Mouse (Mus musculus) midbrain, embryonic 11.5 days (tissue): ENCODE measurements at regions not wholly inside any gene's neighbourhood (a gene's known extent, or its start where the extent isn't known, plus 50 kb on each side); places are given as distances from the start of the nearest gene placed in this dataset.

Source experiments
- ATAC-seq: fragments of 200-750 bp; cut with Nextera tagmentation; 2 replicates; pipeline ENCODE4 v1.8.0; 2017; ENCODE audit warnings: moderate TSS enrichment, moderate library complexity; ENCODE audit not compliant: low FRiP score
- DNase-seq: peaks from one replicate; pipeline ENCODE4 v3.0.0; 2015; ENCODE audit warnings: low spot score; ENCODE audit errors: missing footprints
- H3K27ac ChIP-seq: fragments of 300-500 bp; sonication (generic); 2 replicates; pipeline ENCODE4 v1.5.1; 2014; ENCODE audit warnings: low read depth, low read length
- H3K27me3 ChIP-seq: fragments of 300-500 bp; sonication (generic); 2 replicates; pipeline ENCODE4 v1.6.1; 2014; ENCODE audit warnings: mild to moderate bottlenecking, low read length, moderate library complexity, mixed read lengths; ENCODE audit not compliant: control insufficient read depth, insufficient read depth
- H3K36me3 ChIP-seq: fragments of 300-500 bp; sonication (generic); 2 replicates; pipeline ENCODE4 v1.6.1; 2014; ENCODE audit warnings: mild to moderate bottlenecking, low read length, moderate library complexity, mixed read lengths; ENCODE audit not compliant: control insufficient read depth, insufficient read depth
- H3K4me1 ChIP-seq: fragments of 300-500 bp; sonication (generic); 2 replicates; pipeline ENCODE4 v1.6.1; 2014; ENCODE audit warnings: low read length; ENCODE audit not compliant: control insufficient read depth, insufficient read depth
- H3K4me2 ChIP-seq: fragments of 300-500 bp; sonication (generic); 2 replicates; pipeline ENCODE4 v1.6.1; 2014; ENCODE audit warnings: mild to moderate bottlenecking, moderate library complexity
- H3K4me3 ChIP-seq: fragments of 300-500 bp; sonication (generic); 2 replicates; pipeline ENCODE4 v1.5.1; 2014; ENCODE audit warnings: low read depth, low read length
- H3K9ac ChIP-seq: fragments of 300-500 bp; sonication (generic); 2 replicates; pipeline ENCODE4 v1.6.1; 2014; ENCODE audit warnings: low read length
- H3K9me3 ChIP-seq: fragments of 300-500 bp; sonication (generic); 2 replicates; pipeline ENCODE4 v1.6.1; 2016; ENCODE audit warnings: low read length; ENCODE audit not compliant: control insufficient read depth
- WGBS: fragments of 180-500 bp; shearing (Covaris S2); extraction: QIAGEN DNeasy Blood & Tissue Kit; methylation state at CpG from one replicate; pipeline ENCODE4 v1.1.7; 2014; 5-methylcytosine and 5-hydroxymethylcytosine counted together

DNA sequence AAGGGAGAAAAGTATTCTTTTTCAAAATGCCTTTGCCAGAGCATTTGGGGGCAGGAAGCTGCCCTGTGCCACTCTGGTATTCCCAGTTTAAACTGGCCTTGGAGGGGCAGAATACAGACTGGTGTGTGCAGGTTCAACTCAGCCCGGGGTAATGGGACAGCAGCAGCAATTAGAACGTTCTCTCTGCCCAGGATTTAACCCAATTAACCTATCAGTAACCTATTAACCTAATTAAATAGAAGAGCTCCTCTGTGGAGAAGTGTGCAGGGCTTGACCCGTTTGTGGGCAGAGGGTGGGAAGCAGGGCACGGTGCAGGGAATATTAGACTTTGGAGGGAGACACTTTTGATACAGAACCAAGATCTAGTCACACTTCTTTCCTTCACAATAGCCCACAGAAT lies 252.7 kb upstream of the Satb1 start:
- WGBS, result 69% methylated on average over 4 of the region's 4 CpGs
- Histone ChIP-seq H3K27ac (no peak overlapping the region), H3K36me3 (no peaks in the 10 kb centered on the region), H3K9me3 (no peaks in the 10 kb centered on the region), H3K9ac (no peak overlapping the region), H3K27me3 (no peaks in the 10 kb centered on the region), H3K4me1 (no peaks in the 10 kb centered on the region), H3K4me3 (no peak overlapping the region), H3K4me2 (no peak overlapping the region)
- no peak for DNase-seq
- ATAC-seq, result no peak

DNA sequence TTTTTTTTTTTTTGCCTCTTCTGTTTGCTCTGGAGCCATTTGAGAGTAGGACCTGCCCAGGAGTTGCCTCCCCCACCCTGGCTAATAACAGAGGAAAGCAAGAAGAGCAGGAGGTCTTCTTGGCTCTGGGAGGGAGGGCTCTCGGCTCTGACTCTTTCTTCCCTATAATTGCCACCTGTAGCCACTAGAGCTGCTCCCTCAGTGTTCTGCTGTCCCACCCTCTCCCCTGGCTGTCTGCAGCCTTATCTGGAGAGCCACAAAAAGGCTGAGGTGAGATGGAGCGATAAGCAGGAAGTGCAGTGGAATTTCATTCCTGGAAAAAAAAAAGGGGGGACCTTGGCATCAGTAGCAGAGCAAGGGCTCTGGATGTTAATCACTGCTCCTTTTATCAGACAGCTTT lies 251.4 kb upstream of the Satb1 start:
- DNase-seq, result no peak
- WGBS, result 55% methylated on average over 2 of the region's 2 CpGs
- no peaks in the 10 kb centered on the region for H3K9me3 ChIP-seq
- H3K4me1 ChIP-seq, result no peaks in the 10 kb centered on the region
- no peak overlapping the region for H3K4me2 ChIP-seq
- H3K9ac ChIP-seq, result no peak overlapping the region
- H3K36me3 ChIP-seq, result no peaks in the 10 kb centered on the region
- H3K4me3 ChIP-seq, result no peak overlapping the region
- no peak overlapping the region for H3K27ac ChIP-seq
- H3K27me3 ChIP-seq, result no peaks in the 10 kb centered on the region
- ATAC-seq, result no peak

DNA sequence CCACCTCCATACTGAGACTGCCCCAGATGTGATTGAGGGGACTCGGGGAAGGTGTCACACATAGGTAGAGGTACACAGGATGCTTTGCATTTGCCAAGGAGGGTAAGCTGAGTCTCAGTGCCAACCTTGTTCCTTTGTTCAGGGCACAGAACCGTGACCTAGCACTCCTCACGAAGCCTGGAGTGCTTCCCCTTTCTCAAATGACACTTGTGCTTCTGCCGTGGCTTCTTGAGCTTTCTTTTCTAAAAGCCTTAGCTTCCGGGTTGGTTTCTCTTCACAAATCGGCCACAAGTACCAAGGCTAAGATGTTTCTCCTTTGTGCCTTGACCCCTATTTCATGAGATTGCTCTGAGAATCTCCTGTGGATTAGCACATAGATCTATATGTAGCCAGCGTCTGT lies 246.2 kb upstream of the Satb1 start:
- no peaks in the 10 kb centered on the region for H3K4me1 ChIP-seq
- 75% methylated on average over 7 of the region's 7 CpGs for WGBS
- H3K4me3 ChIP-seq, result no peak overlapping the region
- no peak overlapping the region for H3K27ac ChIP-seq
- H3K9me3 ChIP-seq, result no peaks in the 10 kb centered on the region
- ATAC-seq (no peak), DNase-seq (no peak)
- H3K4me2 ChIP-seq, result no peak overlapping the region
- H3K27me3 ChIP-seq, result no peaks in the 10 kb centered on the region
- H3K9ac ChIP-seq, result no peak overlapping the region
- H3K36me3 ChIP-seq, result no peaks in the 10 kb centered on the region

DNA sequence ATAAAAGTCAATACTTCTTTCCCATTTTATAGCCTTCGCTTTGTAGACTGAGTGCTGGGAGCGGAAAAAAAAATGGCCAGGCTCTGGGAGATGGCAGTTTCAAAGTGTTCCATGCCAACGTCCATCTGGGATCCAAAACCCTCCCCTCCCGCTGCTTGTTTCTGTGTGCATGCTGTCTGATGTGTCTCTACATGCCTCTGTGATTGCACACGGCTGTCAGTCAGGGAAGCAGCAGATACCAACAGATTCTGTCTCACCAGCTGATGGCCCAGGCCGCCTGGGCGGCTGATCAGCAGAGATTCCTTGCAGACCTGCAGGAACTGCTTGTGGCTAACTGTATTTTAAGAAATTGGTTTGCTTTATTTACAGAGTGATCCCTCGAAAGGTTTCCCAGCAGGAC lies 245.4 kb upstream of the Satb1 start:
- WGBS, result 80% methylated on average over 8 of the region's 8 CpGs
- ATAC-seq (no peak), DNase-seq (no peak)

DNA sequence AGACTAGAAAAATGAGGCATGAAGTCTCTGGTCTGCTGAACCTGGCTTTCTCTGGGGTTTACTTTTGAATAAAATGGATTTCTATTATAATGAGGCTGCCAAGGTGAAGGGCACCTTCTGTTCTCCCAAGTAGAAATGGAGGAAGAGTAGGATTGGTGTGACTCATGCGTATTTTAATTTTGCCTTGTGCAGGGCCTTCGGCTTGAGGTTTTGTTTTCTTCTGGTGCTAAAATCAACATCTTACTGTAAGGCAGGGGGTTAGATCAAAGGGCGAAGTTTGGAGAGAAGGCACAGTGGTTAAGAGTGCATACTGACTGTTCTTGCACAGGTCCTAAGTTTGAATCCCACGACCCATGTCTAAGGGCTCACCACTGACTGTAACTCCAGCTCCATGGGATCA lies 244.9 kb upstream of the Satb1 start:
- Histone ChIP-seq H3K4me2 (no peak overlapping the region), H3K9ac (no peak overlapping the region), H3K27ac (no peak overlapping the region), H3K4me3 (no peak overlapping the region), H3K4me1 (no peaks in the 10 kb centered on the region), H3K36me3 (no peaks in the 10 kb centered on the region), H3K9me3 (no peaks in the 10 kb centered on the region), H3K27me3 (no peaks in the 10 kb centered on the region)
- 91% methylated on average over 4 of the region's 4 CpGs for WGBS
- DNase-seq (no peak), ATAC-seq (no peak)

More for the DNA sequence above, 245.4 kb upstream of the Satb1 start:
- Histone ChIP-seq H3K4me3 (no peak overlapping the region), H3K9me3 (no peaks in the 10 kb centered on the region), H3K9ac (no peak overlapping the region), H3K27ac (no peak overlapping the region), H3K27me3 (no peaks in the 10 kb centered on the region), H3K36me3 (no peaks in the 10 kb centered on the region), H3K4me2 (no peak overlapping the region), H3K4me1 (no peaks in the 10 kb centered on the region)

DNA sequence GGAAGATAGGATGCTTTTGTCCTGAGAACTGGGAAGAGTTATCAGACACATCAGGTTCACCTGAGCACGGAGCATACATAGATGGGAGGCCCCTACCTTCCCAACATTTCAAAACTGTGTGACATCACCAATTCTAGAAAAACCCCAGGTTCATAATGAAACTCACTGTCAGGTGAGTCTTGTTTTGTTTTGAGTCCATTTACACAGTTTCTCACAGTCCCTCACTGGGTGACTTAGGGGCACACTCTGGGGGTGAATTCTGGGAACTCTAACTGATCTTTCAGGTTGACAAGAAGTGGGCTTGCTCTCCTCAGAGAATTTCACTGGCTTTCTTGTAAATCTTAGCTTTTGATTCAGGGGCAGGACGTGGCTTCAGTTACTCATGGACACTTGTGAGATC lies 243.7 kb upstream of the Satb1 start:
- Histone ChIP-seq H3K9ac (no peak overlapping the region), H3K27ac (no peak overlapping the region), H3K4me3 (no peak overlapping the region), H3K4me1 (no peaks in the 10 kb centered on the region), H3K4me2 (no peak overlapping the region), H3K36me3 (no peaks in the 10 kb centered on the region), H3K9me3 (no peaks in the 10 kb centered on the region), H3K27me3 (no peaks in the 10 kb centered on the region)
- DNase-seq (no peak), ATAC-seq (no peak)
- 87% methylated on average over 2 of the region's 2 CpGs for WGBS

DNA sequence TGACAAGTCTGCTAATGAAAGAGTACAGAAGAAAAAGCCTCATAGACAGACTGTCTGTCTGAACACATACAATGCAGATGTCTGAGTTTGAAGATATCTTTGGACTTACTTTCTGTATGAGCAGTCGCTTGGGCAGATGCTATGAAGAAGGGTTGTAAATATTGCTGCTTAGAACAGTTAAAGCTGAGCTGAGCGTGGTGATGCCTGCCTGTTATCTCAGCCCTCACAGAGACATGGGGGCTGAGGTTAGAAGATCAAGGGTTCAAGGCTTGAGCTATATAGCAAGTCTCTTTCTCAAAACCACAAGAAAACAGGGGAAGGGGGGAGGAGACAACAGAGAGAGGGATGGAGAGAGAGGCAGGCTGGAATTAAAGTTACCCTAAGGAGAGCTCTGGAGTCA lies 234.6 kb upstream of the Satb1 start:
- Histone ChIP-seq H3K9me3 (no peaks in the 10 kb centered on the region), H3K4me3 (no peak overlapping the region), H3K27me3 (no peaks in the 10 kb centered on the region), H3K36me3 (no peaks in the 10 kb centered on the region), H3K4me2 (no peak overlapping the region), H3K9ac (no peak overlapping the region), H3K4me1 (no peaks in the 10 kb centered on the region), H3K27ac (no peak overlapping the region)
- DNase-seq (no peak), ATAC-seq (no peak)
- WGBS, result 87% methylated on average over 2 of the region's 2 CpGs

DNA sequence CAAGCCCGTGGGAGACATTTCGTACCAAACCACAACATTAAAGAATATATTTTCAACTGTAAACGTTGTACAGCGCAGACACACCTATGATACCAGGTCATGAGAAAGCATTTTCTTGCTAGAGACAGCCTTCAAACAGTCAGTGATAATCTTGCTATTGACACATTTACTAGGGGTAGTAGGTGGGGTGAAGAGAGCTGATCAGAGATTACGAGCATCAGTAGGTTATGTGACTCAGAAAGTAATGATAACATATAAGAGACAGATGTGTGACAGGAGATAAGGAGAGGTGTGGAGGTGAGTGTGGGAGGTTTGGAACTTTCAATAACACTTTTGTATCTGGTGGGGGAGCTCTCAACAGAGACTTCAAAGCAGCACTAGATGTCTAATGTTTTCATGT lies 231.5 kb upstream of the Satb1 start:
- Histone ChIP-seq H3K9me3 (no peaks in the 10 kb centered on the region), H3K4me2 (no peak overlapping the region), H3K9ac (no peak overlapping the region), H3K27me3 (no peaks in the 10 kb centered on the region), H3K4me1 (no peaks in the 10 kb centered on the region), H3K27ac (no peak overlapping the region), H3K36me3 (no peaks in the 10 kb centered on the region), H3K4me3 (no peak overlapping the region)
- DNase-seq, result no peak
- ATAC-seq, result no peak
- 88% methylated on average over 5 of the region's 5 CpGs for WGBS

DNA sequence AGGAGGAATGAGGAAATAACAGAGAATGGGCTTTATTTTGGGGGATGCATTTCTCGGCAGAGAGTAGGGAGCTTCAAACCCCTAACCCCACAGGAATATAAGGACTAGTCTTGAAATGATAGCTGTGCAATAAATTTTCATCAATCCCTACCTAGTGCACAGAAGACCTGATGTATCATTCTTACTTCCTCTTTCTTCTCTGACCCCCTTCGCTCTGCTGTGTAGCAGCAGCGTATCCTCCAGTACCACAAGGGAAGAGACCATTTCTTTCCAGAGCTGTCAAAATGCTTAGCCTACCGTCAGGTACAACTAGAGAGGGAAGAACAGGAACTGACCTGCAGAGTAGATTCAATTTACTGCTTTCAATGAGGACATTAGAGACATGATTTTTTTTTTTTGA lies 230.0 kb upstream of the Satb1 start:
- Histone ChIP-seq H3K9ac (no peak overlapping the region), H3K4me1 (no peaks in the 10 kb centered on the region), H3K36me3 (no peaks in the 10 kb centered on the region), H3K27me3 (no peaks in the 10 kb centered on the region), H3K9me3 (no peaks in the 10 kb centered on the region), H3K4me3 (no peak overlapping the region), H3K27ac (no peak overlapping the region), H3K4me2 (no peak overlapping the region)
- 84% methylated on average over 4 of the region's 4 CpGs for WGBS
- DNase-seq, result no peak
- ATAC-seq, result no peak

DNA sequence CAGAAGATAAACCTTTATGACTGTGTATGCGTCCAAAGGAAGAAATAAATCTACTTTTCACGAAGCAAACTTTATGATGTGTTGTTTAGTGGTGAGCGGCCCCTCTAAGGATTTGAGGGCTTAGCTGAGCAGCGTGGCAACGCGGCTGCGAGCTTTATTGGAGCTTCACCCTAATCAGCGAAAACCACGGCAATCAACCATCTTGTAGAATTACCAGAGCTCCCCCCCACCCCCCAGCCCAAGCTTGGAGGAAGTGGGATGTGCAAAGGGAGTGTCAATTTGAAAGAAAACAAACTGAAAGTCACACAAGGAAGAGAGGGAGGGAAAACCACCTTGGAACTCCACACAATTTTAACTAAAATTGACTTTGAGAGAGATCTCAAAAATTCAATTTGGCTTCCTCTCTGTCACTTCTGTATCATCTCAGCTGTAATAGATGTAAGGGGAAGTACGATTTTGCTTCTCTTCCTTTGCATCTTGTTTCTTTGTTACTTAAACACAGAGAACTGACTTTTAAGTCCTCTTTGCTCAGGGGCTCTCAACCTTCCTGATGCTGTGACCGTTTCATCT lies 229.1 kb upstream of the Satb1 start:
- Histone ChIP-seq H3K27me3 (no peaks in the 10 kb centered on the region), H3K36me3 (no peaks in the 10 kb centered on the region), H3K4me3 (no peak overlapping the region), H3K9ac (no peak overlapping the region), H3K9me3 (no peaks in the 10 kb centered on the region), H3K4me1 (no peaks in the 10 kb centered on the region), H3K4me2 (no peak overlapping the region), H3K27ac (no peak overlapping the region)
- ATAC-seq (no peak), DNase-seq (no peak)
- 82% methylated on average over 11 of the region's 11 CpGs for WGBS
